Mouse (Mus musculus) embryonic facial prominence, embryonic 11.5 days (tissue): ENCODE data around the gene Hectd4. TPM values are rescaled to one million over a fixed set of nuclear protein-coding genes. Genes with fewer than 3 reads are reported as not detected.
A peak's percentile ranks its signal among the peaks of the same experiment; 100 is the strongest.
"Not testable (repeated sequence)": the region's sequence is repeated elsewhere in the genome, so short reads cannot be mapped to it uniquely, and the experiment has no call there.

ENCODE experiments used
- ATAC-seq: fragments of 200-750 bp; cut with Nextera tagmentation; replicated peaks from 2 replicates; pipeline ENCODE4 v1.8.0; 2017; ENCODE audit warnings: low read depth; ENCODE audit not compliant: insufficient number of reproducible peaks, low FRiP score, low TSS enrichment
- DNase-seq: peaks from one replicate; pipeline ENCODE4 v3.0.0-alpha.2; 2015; ENCODE audit warnings: low spot score
- H3K27ac ChIP-seq: fragments of 300-500 bp; sonication (generic); replicated peaks from 2 replicates; pipeline ENCODE4 v1.5.1; 2014; ENCODE audit warnings: mild to moderate bottlenecking, low read depth, low read length, control low read depth
- H3K27me3 ChIP-seq: fragments of 300-500 bp; sonication (generic); 2 replicates; pipeline ENCODE4 v1.6.1; 2014; ENCODE audit warnings: mild to moderate bottlenecking, low read length, moderate library complexity, mixed read lengths; ENCODE audit not compliant: control insufficient read depth, insufficient read depth
- H3K36me3 ChIP-seq: fragments of 300-500 bp; sonication (generic); replicated peaks from 2 replicates; pipeline ENCODE4 v1.6.1; 2014; ENCODE audit warnings: low read depth, mild to moderate bottlenecking, low read length, moderate library complexity, mixed read lengths; ENCODE audit not compliant: control insufficient read depth, insufficient read depth
- H3K4me1 ChIP-seq: fragments of 300-500 bp; sonication (generic); 2 replicates; pipeline ENCODE4 v1.6.1; 2014; ENCODE audit warnings: low read length, mixed read lengths; ENCODE audit not compliant: control insufficient read depth, insufficient read depth
- H3K4me2 ChIP-seq: fragments of 300-500 bp; sonication (generic); 2 replicates; pipeline ENCODE4 v1.6.1; 2014; ENCODE audit warnings: low read depth, mild to moderate bottlenecking, control low read depth, low read length, moderate library complexity
- H3K4me3 ChIP-seq: fragments of 300-500 bp; sonication (generic); 2 replicates; pipeline ENCODE4 v1.5.1; 2014; ENCODE audit warnings: low read depth, low read length, control low read depth
- H3K9ac ChIP-seq: fragments of 300-500 bp; sonication (generic); replicated peaks from 2 replicates; pipeline ENCODE4 v1.6.1; 2014; ENCODE audit warnings: mild to moderate bottlenecking, control low read depth, low read length
- H3K9me3 ChIP-seq: fragments of 300-500 bp; sonication (generic); replicated peaks from 2 replicates; pipeline ENCODE4 v1.6.1; 2016; ENCODE audit warnings: mild to moderate bottlenecking, low read length, inconsistent platforms, mixed read lengths; ENCODE audit not compliant: control insufficient read depth
- WGBS: fragments of 180-500 bp; shearing (Covaris S2); extraction: QIAGEN DNeasy Blood & Tissue Kit; methylation state at CpG from one replicate; pipeline ENCODE4 v1.1.7; 2014; 5-methylcytosine and 5-hydroxymethylcytosine counted together
- polyA plus RNA-seq: library from polyadenylated mRNA; unstranded; fragments of >200 nt; fragmentation: Nextera tagmentation; extraction: Ambion mirVana; gene quantifications from 2 replicates; pipeline ENCODE4 v1.2.1, GENCODE M21; 2014

Hectd4 gene
- polyA plus RNA-seq, 1 experiment from 2014 or later: 5.7 TPM

GRCm38 (mm10) chr5:121210601-121210924 lies 9.5 kb upstream of the Hectd4 start:
- H3K9me3 ChIP-seq: no peaks in the 10 kb centered on the region
- peaks cover 4% of the 10 kb centered on the region for H3K4me1 ChIP-seq
- H3K27ac ChIP-seq: no peak overlapping the region
- WGBS: 89% methylated on average over 1 of the region's 1 CpGs
- no peaks in the 10 kb centered on the region for H3K27me3 ChIP-seq
- H3K36me3 ChIP-seq: peaks cover 39% of the 10 kb centered on the region
- no peak overlapping the region for H3K4me2 ChIP-seq
- no peak overlapping the region for H3K4me3 ChIP-seq
- no peak overlapping the region for H3K9ac ChIP-seq
- DNase-seq: no peak
- ATAC-seq: no peak

GRCm38 (mm10) chr5:121212108-121212507 lies 7.9 kb upstream of the Hectd4 start:
- H3K4me1 ChIP-seq: no peaks in the 10 kb centered on the region
- 93% methylated on average over 6 of the region's 6 CpGs for WGBS
- H3K4me2 ChIP-seq: no peak overlapping the region
- H3K4me3 ChIP-seq: no peak overlapping the region
- H3K36me3 ChIP-seq: peaks cover 28% of the 10 kb centered on the region
- no peaks in the 10 kb centered on the region for H3K27me3 ChIP-seq
- DNase-seq: no peak
- no peak overlapping the region for H3K27ac ChIP-seq
- H3K9me3 ChIP-seq: no peaks in the 10 kb centered on the region
- no peak overlapping the region for H3K9ac ChIP-seq
- ATAC-seq: no peak

GRCm38 (mm10) chr5:121214707-121215106 lies 5.3 kb upstream of the Hectd4 start:
- Histone ChIP-seq H3K9me3 (no peaks in the 10 kb centered on the region), H3K27me3 (no peaks in the 10 kb centered on the region), H3K36me3 (peaks cover 17% of the 10 kb centered on the region), H3K4me3 (no peak overlapping the region), H3K9ac (no peak overlapping the region), H3K4me2 (no peak overlapping the region), H3K27ac (no peak overlapping the region), H3K4me1 (no peaks in the 10 kb centered on the region)
- ATAC-seq (no peak), DNase-seq (no peak)
- 51% methylated on average over 7 of the region's 7 CpGs for WGBS

GRCm38 (mm10) chr5:121215380-121216125 lies 4.5 kb upstream of the Hectd4 start:
- no peaks in the 10 kb centered on the region for H3K4me1 ChIP-seq
- 50% methylated on average over 13 of the region's 13 CpGs for WGBS
- H3K9ac ChIP-seq: no peak overlapping the region
- no peaks in the 10 kb centered on the region for H3K27me3 ChIP-seq
- no peak overlapping the region for H3K4me2 ChIP-seq
- H3K27ac ChIP-seq: no peak overlapping the region
- H3K4me3 ChIP-seq: no peak overlapping the region
- no peak for ATAC-seq
- DNase-seq: peak; percentile 85
- peaks cover 12% of the 10 kb centered on the region for H3K36me3 ChIP-seq
- H3K9me3 ChIP-seq: no peaks in the 10 kb centered on the region

- Histone ChIP-seq H3K9me3 (no peaks in the 10 kb centered on the region), H3K36me3 (peaks cover 10% of the 10 kb centered on the region), H3K4me1 (no peaks in the 10 kb centered on the region), H3K27me3 (no peaks in the 10 kb centered on the region), H3K4me3 (no peak overlapping the region), H3K27ac (no peak overlapping the region), H3K9ac (no peak overlapping the region), H3K4me2 (no peak overlapping the region)
- WGBS: 84% methylated on average over 12 of the region's 12 CpGs
- DNase-seq (no peak), ATAC-seq (no peak)
Observed at GRCm38 (mm10) chr5:121216126-121216446, 3.9 kb upstream of the Hectd4 start.

GRCm38 (mm10) chr5:121216584-121217312 lies 3.3 kb upstream of the Hectd4 start:
- not testable (repeated sequence) for H3K4me1 ChIP-seq, ATAC-seq, DNase-seq, H3K4me2 ChIP-seq, H3K4me3 ChIP-seq, H3K27ac ChIP-seq, H3K9ac ChIP-seq, H3K27me3 ChIP-seq, H3K9me3 ChIP-seq, H3K36me3 ChIP-seq
- WGBS: 87% methylated on average over 9 of the region's 9 CpGs

GRCm38 (mm10) chr5:121217313-121217634 lies 2.7 kb upstream of the Hectd4 start:
- DNase-seq (no peak), ATAC-seq (no peak)
- Histone ChIP-seq H3K4me2 (no peak overlapping the region), H3K9me3 (no peaks in the 10 kb centered on the region), H3K4me1 (no peaks in the 10 kb centered on the region; the same call in 1 of the 2 replicates), H3K27ac (no peak overlapping the region), H3K4me3 (no peak overlapping the region), H3K9ac (no peak overlapping the region), H3K27me3 (no peaks in the 10 kb centered on the region), H3K36me3 (peaks cover 1% of the 10 kb centered on the region; the same call in 1 of the 2 replicates)
- 84% methylated on average over 2 of the region's 2 CpGs for WGBS

GRCm38 (mm10) chr5:121219190-121219589 lies 829 bp upstream of the Hectd4 start:
- Histone ChIP-seq H3K4me3 (no peak overlapping the region), H3K9me3 (no peaks in the 10 kb centered on the region), H3K27ac (no peak overlapping the region), H3K27me3 (no peaks in the 10 kb centered on the region), H3K36me3 (no peaks in the 10 kb centered on the region), H3K9ac (no peak overlapping the region), H3K4me1 (no peaks in the 10 kb centered on the region; the same call in 1 of the 2 replicates), H3K4me2 (no peak overlapping the region)
- 81% methylated on average over 1 of the region's 1 CpGs for WGBS
- ATAC-seq (no peak), DNase-seq (no peak)
